ENCODE assay signal across 20 mouse cellular contexts in the genomic region with DNA sequence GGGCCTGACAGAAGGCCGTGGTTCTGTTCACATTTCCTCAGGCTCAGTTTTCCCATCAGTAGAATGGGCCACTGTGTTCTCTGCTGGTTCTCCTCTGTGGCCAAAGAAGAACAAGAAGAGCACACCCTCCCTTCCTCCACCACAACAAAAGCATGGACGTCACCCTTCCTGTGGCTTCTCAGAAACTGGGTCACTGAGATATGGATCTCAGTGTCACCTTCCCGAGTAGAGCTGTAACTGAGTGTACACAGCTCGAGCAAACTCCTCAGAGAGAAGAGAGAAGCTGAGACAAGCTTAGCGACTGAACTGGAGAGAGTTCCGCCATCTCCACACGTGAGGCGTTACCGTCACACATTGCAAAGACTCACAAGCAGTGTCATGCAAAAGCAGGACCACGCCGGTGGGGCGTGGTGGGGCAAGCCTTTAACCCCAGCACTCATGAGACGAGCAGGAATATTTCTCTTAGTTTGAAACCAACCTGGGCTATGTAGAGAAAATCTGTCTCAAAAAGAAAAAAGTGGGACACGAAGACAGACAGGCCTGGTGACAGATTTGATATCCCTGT. TPM values are rescaled to one million over a fixed set of nuclear protein-coding genes. Genes with fewer than 3 reads are reported as not detected.
DNase-seq lines count a peak whose midpoint lies in the region; ATAC-seq and TF ChIP-seq lines count a peak whose summit lies in the region.
"Had no signal": no experiment of that assay in that cellular context is flagged by ENCODE, and none has a peak within 500 bp of the region (broad histone marks: within the 10 kb centered on the region; RNA-seq: fewer than 3 reads in every experiment).

No protein-coding gene starts in this region.

- TF ChIP-seq CTCF in E14TG2a.4 (conservative IDR thresholded peaks at IDR 0.05; ENCODE audit: low read length) = no peak

- peak; percentile 26; the same call in 1 of the 2 replicates for ATAC-seq in common myeloid progenitor, adult 5-6 weeks (replicated peaks; ENCODE audit: low read depth, poor library complexity, severe bottlenecking)
- ATAC-seq: forebrain, embryonic 16.5 days; midbrain, embryonic 13.5 days; Patski had no signal

- peak overlapping the region; percentile 5; the same call in 1 of the 2 replicates for H3K4me3 ChIP-seq in E14TG2a.4 (replicated peaks; ENCODE audit: low read length)
- H3K4me3 ChIP-seq: embryonic facial prominence, embryonic 13.5 days; gastrocnemius, adult 2 months; hindbrain, embryonic 10.5 days; limb, embryonic 13.5 days; midbrain, embryonic 13.5 days; myocyte had no signal

- H3K4me1 ChIP-seq in E14TG2a.4 (replicated peaks; ENCODE audit: low read depth, low read length) = peaks cover 72% of the 10 kb centered on the region
- H3K4me1 ChIP-seq: embryonic facial prominence, embryonic 13.5 days; limb, embryonic 13.5 days; midbrain, embryonic 13.5 days had no signal

- DNase-seq in thymus, postnatal 0 days (ENCODE audit: low spot score) = peak; percentile 77
- no peak for DNase-seq in thymus, postnatal 10 days (ENCODE audit: low spot score in 2 of 2)
- no peak for DNase-seq in kidney, postnatal 25 days
- DNase-seq in gastrocnemius, adult 18-20 months (ENCODE audit: low spot score) = no peak
- DNase-seq in cerebellum, adult 11-12 months = no peak
- DNase-seq: cerebellum, adult 18-20 months; gastrocnemius, adult 2 months; heart, adult 11 months; kidney, adult 9 months; kidney, postnatal 4 days; retina, postnatal 1 day had no signal

- peaks cover 15% of the 10 kb centered on the region for H3K36me3 ChIP-seq in E14TG2a.4 (ENCODE audit: insufficient read depth, low read length)
- H3K36me3 ChIP-seq: embryonic facial prominence, embryonic 13.5 days; hindbrain, embryonic 10.5 days; limb, embryonic 13.5 days; midbrain, embryonic 13.5 days had no signal

- H3K9me3 ChIP-seq in E14TG2a.4 (ENCODE audit: low read length) = peaks cover 9% of the 10 kb centered on the region
- H3K9me3 ChIP-seq: embryonic facial prominence, embryonic 13.5 days; limb, embryonic 13.5 days; midbrain, embryonic 13.5 days had no signal

- H3K27me3 ChIP-seq in E14TG2a.4 (ENCODE audit: insufficient read depth, low read length) = peaks cover 28% of the 10 kb centered on the region

RNA-seq across cellular contexts. Expression of a gene that starts 10.4 kb away (rescaled TPM):
- polyA plus RNA-seq in thymus, postnatal 0 days (2015; fragmentation: Nextera tagmentation; extraction: Ambion mirVana) = 22.2 and 25.6 TPM in 2 replicates
- total RNA-seq in common myeloid progenitor, adult 5-6 weeks (2017) = 10.3 and 14.4 TPM in 2 replicates
- under 1 TPM; 0.71 to 0.78 TPM for total RNA-seq in gastrocnemius, adult 18-20 months (2021)
- polyA plus RNA-seq: myocyte had no signal

RNA-seq across cellular contexts. Expression of a gene that starts 13.7 kb away (rescaled TPM):
- polyA plus RNA-seq in thymus, postnatal 0 days (2015; fragmentation: Nextera tagmentation; extraction: Ambion mirVana) = 3.5 TPM in 2 replicates
- total RNA-seq in common myeloid progenitor, adult 5-6 weeks (2017) = 30.6 and 39.1 TPM in 2 replicates
- under 1 TPM; 0.53 to 0.57 TPM for total RNA-seq in gastrocnemius, adult 18-20 months (2021)
- polyA plus RNA-seq: myocyte, Patski had no signal

RNA-seq across cellular contexts. Expression of a gene that starts 14.1 kb away (rescaled TPM):
- polyA plus RNA-seq in thymus, postnatal 0 days (2015; fragmentation: Nextera tagmentation; extraction: Ambion mirVana) = 39.4 and 45.5 TPM in 2 replicates
- total RNA-seq in common myeloid progenitor, adult 5-6 weeks (2017) = 46.6 and 52.9 TPM in 2 replicates
- 10 to 100 TPM; 41.0 to 45.8 TPM for total RNA-seq in gastrocnemius, adult 18-20 months (2021)

RNA-seq across cellular contexts. Expression of a gene that starts 27.8 kb away (rescaled TPM):
- 0.04 and 0.25 TPM in 2 replicates for polyA plus RNA-seq in thymus, postnatal 0 days (2015; fragmentation: Nextera tagmentation; extraction: Ambion mirVana)
- total RNA-seq in common myeloid progenitor, adult 5-6 weeks (2017) = 0.14 TPM in 1 of 2 replicates, not detected in the other
- total RNA-seq in gastrocnemius, adult 18-20 months (2021) = under 1 TPM; 0.05 to 0.07 TPM

RNA-seq across cellular contexts. Expression of a gene that starts 34.7 kb away (rescaled TPM):
- 28.5 and 30.0 TPM in 2 replicates for polyA plus RNA-seq in thymus, postnatal 0 days (2015; fragmentation: Nextera tagmentation; extraction: Ambion mirVana)
- 5.0 and 5.7 TPM in 2 replicates for total RNA-seq in common myeloid progenitor, adult 5-6 weeks (2017)
- total RNA-seq in gastrocnemius, adult 18-20 months (2021) = 10 to 100 TPM; 26.2 to 31.8 TPM

Comparison
In these comparisons a context has a peak if more than half of its experiments do, and no peak if none do; other contexts are left out.
1. RNA of a gene that starts 13.7 kb away (total RNA-seq): 30.6 to 39.1 TPM in common myeloid progenitor, adult 5-6 weeks; 0.53 to 0.57 TPM in gastrocnemius, adult 18-20 months; every median in the first group is over 10 times any median in the second.